Mouse (Mus musculus) macrophage (primary cell): ENCODE data around the gene Copg2. TPM values are rescaled to one million over a fixed set of nuclear protein-coding genes. Genes with fewer than 3 reads are reported as not detected.

Experiments
- H3K27ac ChIP-seq: fragments of 350-480 bp; formaldehyde crosslinking; 2 replicates; pipeline ENCODE4 v1.9.0; 2021
- H3K36me3 ChIP-seq: fragments of 350-480 bp; formaldehyde crosslinking; 2 replicates; pipeline ENCODE4 v1.9.0; 2021; ENCODE audit errors: inconsistent target
- H3K4me3 ChIP-seq: fragments of 350-480 bp; formaldehyde crosslinking; 2 replicates; pipeline ENCODE4 v1.9.0; 2021; ENCODE audit errors: inconsistent target
- H3K79me2 ChIP-seq: fragments of 350-480 bp; formaldehyde crosslinking; 2 replicates; pipeline ENCODE4 v1.9.0; 2021; ENCODE audit errors: inconsistent target
- WGBS: methylation state at CpG from one replicate; pipeline ENCODE4 v1.1.7; 2026; ENCODE audit warnings: inconsistent platforms; ENCODE audit not compliant: missing documents; 5-methylcytosine and 5-hydroxymethylcytosine counted together
- polyA plus RNA-seq: library from polyadenylated mRNA; stranded (reverse); fragments of 250-400 nt; gene quantifications from 3 replicates; pipeline ENCODE4 v1.2.4, GENCODE M21; 2018; ENCODE audit warnings: inconsistent platforms
- total RNA-seq, 78 experiments: library from RNA; depleted of rRNA; stranded (reverse); fragments of 250-400 nt; gene quantifications; 1 replicate in 9 of 78; 2 replicates in 24 of 78; 3 replicates in 43 of 78; 4 replicates in 2 of 78; pipeline ENCODE4 v1.2.4; 2018; ENCODE audit warnings: inconsistent platforms in 56 of 78

Copg2 gene
- 10 to 100 TPM in 25 of 26 experiments, 1 to 10 TPM in 1; 5.1 to 53.8 (median 40.6) TPM for total RNA-seq (2018; cell fraction: chromatin; rRNA removed)
- total RNA-seq (2018; cell fraction: cytosol; rRNA removed): 10 to 100 TPM; 18.9 to 30.5 (median 25.8) TPM
- total RNA-seq (2018; cell fraction: nucleus; rRNA removed): 10 to 100 TPM; 10.7 to 40.3 (median 29.9) TPM
- polyA plus RNA-seq: 17.0 to 28.8 TPM (median 23.3 TPM) in 3 replicates

GRCm38 (mm10) chr6:30896195-30896985 is at the start of gene Copg2:
TSS of gene Copg2 (minus strand) at chr6:30896794.
- Histone ChIP-seq H3K79me2 (no peaks in the 10 kb centered on the region), H3K27ac (no peak within 1 kb of the TSS), H3K36me3 (peaks cover 6% of the 10 kb centered on the region; the same call in 1 of the 2 replicates), H3K4me3 (peak within 1 kb of the TSS; percentile 60)
- whole genome bisulfite sequencing: under 1% methylated on average over 71 of the region's 83 CpGs

- Histone ChIP-seq H3K36me3 (no peaks in the 10 kb centered on the region), H3K79me2 (no peaks in the 10 kb centered on the region), H3K27ac (no peak overlapping the region), H3K4me3 (no peak overlapping the region)
- WGBS: 65% methylated on average over 5 of the region's 5 CpGs
These were observed 42.7 kb upstream of the Copg2 start for GRCm38 (mm10) chr6:30939264-30939663.

- WGBS: 55% methylated on average over 2 of the region's 2 CpGs
- no peak overlapping the region for H3K4me3 ChIP-seq
- no peaks in the 10 kb centered on the region for H3K36me3 ChIP-seq
- H3K27ac ChIP-seq: no peak overlapping the region
- no peaks in the 10 kb centered on the region for H3K79me2 ChIP-seq
These were observed 26.2 kb upstream of the Copg2 start for GRCm38 (mm10) chr6:30922821-30923220.

DNA sequence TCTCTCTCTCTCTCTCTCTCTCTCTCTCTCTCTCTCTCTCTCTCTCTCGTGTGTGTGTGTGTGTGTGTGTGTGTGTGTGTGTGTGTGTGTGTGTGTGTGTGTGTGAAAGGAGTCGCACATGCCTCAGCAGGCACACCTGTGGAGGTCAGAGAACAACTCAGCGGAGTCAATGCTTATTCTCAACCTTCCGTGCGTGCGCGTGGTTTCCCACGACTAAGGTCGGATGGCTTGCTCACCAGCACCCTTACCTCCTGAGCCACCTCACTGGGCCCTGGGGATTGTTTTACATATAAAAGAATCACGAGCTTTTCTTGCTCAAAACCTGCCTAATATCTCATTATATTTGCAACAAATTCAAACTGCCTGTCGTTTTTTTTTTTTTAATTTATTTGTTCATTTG is 25.2 kb upstream of the Copg2 start:
- no peak overlapping the region for H3K27ac ChIP-seq
- no peak overlapping the region for H3K4me3 ChIP-seq
- WGBS: 85% methylated on average over 9 of the region's 11 CpGs
- no peaks in the 10 kb centered on the region for H3K79me2 ChIP-seq
- no peaks in the 10 kb centered on the region for H3K36me3 ChIP-seq

GRCm38 (mm10) chr6:30920834-30921675 is 24.5 kb upstream of the Copg2 start:
- no peak overlapping the region for H3K4me3 ChIP-seq
- no peak overlapping the region for H3K27ac ChIP-seq
- WGBS: 39% methylated on average over 21 of the region's 21 CpGs
- no peaks in the 10 kb centered on the region for H3K79me2 ChIP-seq
- H3K36me3 ChIP-seq: no peaks in the 10 kb centered on the region

- Histone ChIP-seq H3K27ac (no peak within 1 kb of the TSS), H3K36me3 (no peaks in the 10 kb centered on the region), H3K79me2 (no peaks in the 10 kb centered on the region), H3K4me3 (no peak within 1 kb of the TSS)
- WGBS: 83% methylated on average over 2 of the region's 2 CpGs
These were observed 18.9 kb upstream of the Copg2 start, which contains the start of gene Tsga13 for GRCm38 (mm10) chr6:30915473-30915872. TSS of gene Tsga13 (minus strand) at chr6:30915573.

DNA sequence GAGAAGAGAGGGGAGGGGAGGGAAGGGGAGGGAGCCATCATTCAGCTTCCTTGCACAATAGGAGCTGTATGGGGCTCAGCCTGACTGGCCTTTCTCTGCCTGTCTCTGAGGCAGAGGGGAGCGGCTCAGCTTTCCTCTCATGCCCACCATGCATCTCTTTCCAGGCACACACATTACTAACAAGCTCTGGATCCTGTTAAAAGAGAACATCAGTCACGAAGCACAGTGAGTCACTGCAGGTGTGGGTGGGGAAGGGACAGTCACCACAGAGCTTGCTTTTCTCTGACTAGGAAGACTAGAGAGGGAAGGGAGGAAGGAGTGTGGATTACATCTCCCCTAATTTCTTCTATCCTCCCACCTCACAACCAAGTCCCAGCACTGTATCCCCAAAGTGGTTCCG is 11.4 kb upstream of the Copg2 start:
- Histone ChIP-seq H3K79me2 (no peaks in the 10 kb centered on the region), H3K27ac (no peak overlapping the region), H3K36me3 (no peaks in the 10 kb centered on the region), H3K4me3 (no peak overlapping the region)
- WGBS: 88% methylated on average over 3 of the region's 3 CpGs

DNA sequence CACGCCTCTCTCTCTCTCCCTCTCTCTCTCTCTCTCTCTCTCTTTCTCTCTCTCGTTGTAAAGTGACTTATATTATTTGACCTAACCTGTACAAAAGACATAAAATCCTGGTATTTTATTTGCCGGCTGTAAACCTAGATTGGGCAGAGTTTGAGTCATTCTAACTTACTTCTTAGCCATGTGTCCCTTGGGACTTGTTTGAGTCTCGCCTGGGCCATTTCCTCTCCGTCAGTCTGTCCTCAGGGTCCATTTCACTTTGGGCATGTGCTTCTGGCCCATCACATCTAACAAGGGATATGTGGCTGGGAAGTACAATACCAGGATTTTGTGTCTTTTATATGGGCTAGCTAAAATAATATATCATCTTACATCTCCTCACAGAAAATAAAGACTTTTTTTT is 8.3 kb upstream of the Copg2 start:
- Histone ChIP-seq H3K36me3 (no peaks in the 10 kb centered on the region), H3K4me3 (no peak overlapping the region), H3K79me2 (no peaks in the 10 kb centered on the region), H3K27ac (no peak overlapping the region)
- 93% methylated on average over 5 of the region's 5 CpGs for WGBS

GRCm38 (mm10) chr6:30904033-30904432 is 7.4 kb upstream of the Copg2 start:
- no peaks in the 10 kb centered on the region for H3K79me2 ChIP-seq
- no peak overlapping the region for H3K4me3 ChIP-seq
- no peak overlapping the region for H3K27ac ChIP-seq
- WGBS: 23% methylated on average over 3 of the region's 3 CpGs
- no peaks in the 10 kb centered on the region for H3K36me3 ChIP-seq

GRCm38 (mm10) chr6:30897520-30897919 is 926 bp upstream of the Copg2 start:
- H3K27ac ChIP-seq: no peak overlapping the region
- peaks cover 5% of the 10 kb centered on the region; the same call in 1 of the 2 replicates for H3K36me3 ChIP-seq
- H3K79me2 ChIP-seq: no peaks in the 10 kb centered on the region
- no peak overlapping the region for H3K4me3 ChIP-seq
- no CpG with 5 or more reads among the region's 6 CpGs for WGBS

DNA sequence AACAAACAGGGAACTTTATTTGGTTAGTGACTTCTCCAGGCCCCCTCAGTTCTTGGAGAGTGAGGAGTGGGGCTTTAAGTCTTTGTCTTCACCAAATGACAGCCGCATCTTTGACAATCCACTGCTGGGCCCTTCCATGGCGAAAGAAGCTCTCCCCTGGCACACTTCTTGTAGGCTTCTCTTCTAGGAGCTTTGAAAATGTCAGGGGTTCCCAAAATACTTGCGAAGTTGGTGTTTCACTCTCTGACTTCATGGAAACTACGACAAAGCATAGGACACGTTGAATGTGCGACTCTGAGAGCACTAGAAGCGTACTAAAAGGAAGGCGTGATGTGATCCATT is 363 bp upstream of the Copg2 start:
- 42% methylated on average over 8 of the region's 8 CpGs for WGBS
- Histone ChIP-seq H3K4me3 (no peak overlapping the region; the same call in 1 of the 2 replicates), H3K79me2 (no peaks in the 10 kb centered on the region), H3K36me3 (peaks cover 5% of the 10 kb centered on the region; the same call in 1 of the 2 replicates), H3K27ac (no peak overlapping the region)

DNA sequence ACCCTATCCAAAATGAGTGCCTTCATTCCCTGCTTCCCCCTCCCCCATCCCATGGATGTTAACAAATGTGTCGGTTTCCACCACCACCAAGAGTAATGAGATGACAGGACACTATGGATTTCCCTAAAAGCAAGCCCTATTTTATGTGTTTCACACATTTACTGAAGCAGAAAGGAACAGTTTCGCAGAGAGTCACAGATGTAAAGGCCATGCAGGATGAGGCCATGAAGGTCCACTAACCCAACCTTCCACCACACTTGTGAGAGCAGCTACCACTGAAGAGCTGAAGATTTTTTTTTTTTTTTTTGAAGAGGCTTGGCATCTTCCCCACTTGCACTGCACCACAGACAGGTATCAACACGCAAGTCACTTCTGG is 787 bp downstream of the Copg2 start:
- peak overlapping the region; percentile 60 for H3K4me3 ChIP-seq
- WGBS: 30% methylated on average over 3 of the region's 3 CpGs
- no peaks in the 10 kb centered on the region for H3K79me2 ChIP-seq
- H3K36me3 ChIP-seq: peaks cover 12% of the 10 kb centered on the region; the same call in 1 of the 2 replicates
- H3K27ac ChIP-seq: no peak overlapping the region

- Histone ChIP-seq H3K79me2 (no peaks in the 10 kb centered on the region), H3K4me3 (no peak overlapping the region), H3K36me3 (peaks cover 25% of the 10 kb centered on the region), H3K27ac (no peak overlapping the region)
- 88% methylated on average over 4 of the region's 4 CpGs for WGBS
These were observed 3.5 kb downstream of the Copg2 start for GRCm38 (mm10) chr6:30893081-30893480.

GRCm38 (mm10) chr6:30891761-30892160 is 4.8 kb downstream of the Copg2 start:
- peaks cover 25% of the 10 kb centered on the region for H3K36me3 ChIP-seq
- H3K79me2 ChIP-seq: no peaks in the 10 kb centered on the region
- no peak overlapping the region for H3K27ac ChIP-seq
- no peak overlapping the region for H3K4me3 ChIP-seq

GRCm38 (mm10) chr6:30884856-30885255 is 11.7 kb downstream of the Copg2 start:
- H3K4me3 ChIP-seq: no peak overlapping the region
- H3K36me3 ChIP-seq: 0 out of 2 replicates have a peak, but pooled peaks cover 4% of the 10 kb centered on the region
- no peak overlapping the region for H3K27ac ChIP-seq
- 58% methylated on average over 3 of the region's 3 CpGs for WGBS
- H3K79me2 ChIP-seq: no peaks in the 10 kb centered on the region
